Mouse (Mus musculus): ENCODE measurements at regions not wholly inside any gene's neighbourhood (a gene's known extent, or its start where the extent isn't known, plus 50 kb on each side); places are given as distances from the start of the nearest gene placed in this dataset.

DNA sequence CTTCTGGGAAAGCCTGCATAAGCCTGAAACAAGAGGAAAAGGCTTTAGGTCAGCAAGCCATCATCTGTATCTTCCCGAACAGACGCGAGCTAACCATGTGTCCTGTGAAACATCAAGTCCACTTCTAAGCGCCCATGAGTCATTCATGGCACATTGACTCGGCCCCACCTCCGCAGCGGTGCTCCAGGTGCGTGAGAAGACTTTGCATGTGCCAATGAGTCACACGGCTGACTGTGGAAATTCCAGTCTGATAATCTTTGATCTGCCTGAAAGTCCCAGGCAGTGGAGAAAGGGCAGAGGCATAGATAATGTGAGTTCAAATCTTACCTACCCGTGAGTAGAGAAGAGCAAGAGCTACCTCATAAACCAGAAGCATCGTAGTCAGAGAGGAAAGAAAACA is 137.8 kb downstream of the Pfkfb3 start:
- DNase-seq (ENCODE audit: low spot score): no peak

DNA sequence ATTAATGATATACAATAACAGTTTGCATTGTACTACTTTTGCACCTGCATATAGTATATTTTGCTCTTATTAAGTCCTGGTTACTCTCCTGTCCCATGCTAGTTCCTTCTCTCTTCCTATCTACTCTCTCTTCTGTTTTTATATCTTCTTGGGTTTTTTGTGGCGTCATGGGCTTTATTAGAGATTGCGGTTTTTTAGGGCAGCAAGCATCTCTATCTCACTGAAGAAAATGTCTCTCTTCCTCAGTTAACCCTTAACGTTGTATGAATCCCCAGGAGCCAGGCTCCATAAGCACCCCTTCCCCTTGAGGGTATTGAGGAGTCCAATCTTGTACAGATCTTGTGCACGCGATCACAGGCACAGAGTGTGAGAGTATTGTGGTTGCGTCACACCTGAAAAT is 141.4 kb downstream of the Pfkfb3 start:
- DNase-seq (ENCODE audit: low spot score): no peak

DNA sequence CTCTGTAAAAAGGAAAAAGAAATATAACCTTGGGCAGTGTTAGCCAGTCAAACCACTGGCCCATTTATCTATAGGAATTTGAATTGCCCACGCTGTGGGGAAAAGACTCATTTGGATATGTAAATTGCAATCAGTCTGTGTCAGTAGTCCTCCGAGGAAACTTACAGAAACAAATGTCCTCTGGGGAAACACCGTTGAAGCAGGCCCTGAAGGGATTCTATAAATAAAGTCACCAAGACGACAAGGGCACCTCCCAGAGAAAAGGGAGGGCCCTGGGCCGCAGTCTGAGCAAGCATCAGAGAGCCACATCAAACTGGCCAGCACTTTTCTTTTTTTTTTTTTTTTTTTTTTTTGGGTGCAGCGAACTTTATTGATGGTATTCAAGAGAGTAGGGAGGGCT is 145.4 kb downstream of the Pfkfb3 start:
- no peak for DNase-seq (ENCODE audit: low spot score)

DNA sequence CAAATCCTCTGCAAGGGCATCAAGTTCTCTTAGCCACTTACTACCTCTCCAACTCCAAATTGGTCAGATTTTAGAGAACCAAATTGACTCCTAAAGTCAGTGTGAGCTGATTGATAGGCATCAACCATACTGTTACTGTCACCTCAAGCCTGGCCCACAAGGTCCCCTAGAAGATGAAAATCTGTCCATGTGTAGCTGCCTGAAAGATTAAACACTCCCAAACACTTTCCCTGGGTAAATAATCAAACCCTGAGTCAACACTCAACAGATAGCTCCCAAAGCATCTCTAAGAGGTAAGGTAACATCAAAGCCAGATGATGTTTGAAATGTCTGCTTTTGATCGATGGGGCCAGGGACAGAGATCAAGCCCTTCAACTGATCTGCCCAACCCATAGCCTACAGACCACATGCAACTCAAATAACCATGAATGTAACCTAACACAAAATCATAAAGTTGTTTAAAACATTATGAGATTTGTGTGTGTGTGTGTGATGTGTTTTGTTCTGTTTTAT is 147.7 kb downstream of the Pfkfb3 start:
- no peak for DNase-seq (ENCODE audit: low spot score)

DNA sequence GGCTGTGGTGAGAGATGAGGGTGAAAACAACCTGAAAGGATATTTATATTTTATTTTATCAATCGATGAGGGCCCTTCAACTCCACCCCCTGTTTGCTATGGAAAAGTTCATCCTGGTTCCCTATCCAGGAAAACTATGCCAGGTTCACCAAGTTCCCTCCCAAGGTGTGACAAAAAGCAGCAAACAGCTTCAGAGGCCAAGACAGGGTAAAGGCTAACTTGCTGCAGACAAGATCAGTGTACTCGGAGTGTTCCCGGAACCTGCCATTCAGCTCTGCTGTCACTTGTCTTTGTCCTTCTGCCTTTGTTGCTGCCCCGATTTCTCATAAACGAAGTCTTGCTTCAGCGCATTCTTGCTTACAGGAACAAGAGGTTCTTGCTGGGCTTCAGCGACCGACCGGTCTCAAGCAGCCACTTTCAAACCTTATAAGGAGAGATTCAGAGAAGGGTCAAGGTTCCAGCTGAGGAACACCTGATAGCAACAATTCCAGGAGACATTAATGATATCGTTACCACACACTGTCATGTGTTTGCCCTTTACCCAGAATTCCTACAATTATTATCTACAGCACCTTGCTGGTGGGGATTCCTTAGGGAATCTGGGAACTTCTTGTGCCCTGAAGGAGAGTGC is 151.5 kb downstream of the Pfkfb3 start:
- no peak for DNase-seq (ENCODE audit: low spot score)

DNA sequence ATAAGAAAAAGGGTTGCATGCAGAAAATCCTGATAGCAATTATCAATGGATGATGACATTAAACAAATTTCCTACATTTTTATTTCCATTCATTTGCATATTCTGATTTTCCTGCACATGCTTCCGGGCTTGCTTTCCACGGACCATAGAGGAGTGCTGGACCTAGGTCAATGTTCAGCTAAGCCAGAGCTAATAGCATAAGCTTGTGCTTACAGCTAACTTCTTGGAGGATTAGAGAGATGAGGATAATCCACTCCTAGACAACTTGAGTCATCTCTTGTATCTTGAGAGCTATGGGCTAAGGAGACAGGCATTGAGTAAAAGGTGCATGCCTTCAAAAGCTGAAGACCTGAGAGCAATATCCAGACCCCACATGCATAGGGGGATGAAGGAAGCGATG is 154.5 kb downstream of the Pfkfb3 start:
- DNase-seq (ENCODE audit: low spot score): no peak

DNA sequence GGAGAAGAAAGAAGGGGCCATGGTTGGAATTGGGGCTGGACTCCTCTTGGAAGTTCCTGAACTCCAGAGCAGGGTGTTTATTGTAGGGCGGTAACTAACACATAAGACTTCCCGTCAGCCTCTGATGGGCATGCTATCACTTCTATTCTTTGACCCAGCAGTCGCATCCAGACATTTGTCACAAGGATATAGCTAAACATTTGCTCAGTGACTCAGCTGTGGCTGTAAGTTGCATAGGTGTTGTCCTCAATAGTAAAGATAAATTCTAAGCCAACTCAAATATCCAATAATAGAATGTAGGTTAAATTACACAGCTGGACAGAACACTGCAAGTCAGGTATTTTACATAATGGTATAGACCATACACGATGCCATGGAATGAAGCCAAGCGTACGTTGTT is 154.9 kb downstream of the Pfkfb3 start:
- DNase-seq (ENCODE audit: low spot score): no peak

DNA sequence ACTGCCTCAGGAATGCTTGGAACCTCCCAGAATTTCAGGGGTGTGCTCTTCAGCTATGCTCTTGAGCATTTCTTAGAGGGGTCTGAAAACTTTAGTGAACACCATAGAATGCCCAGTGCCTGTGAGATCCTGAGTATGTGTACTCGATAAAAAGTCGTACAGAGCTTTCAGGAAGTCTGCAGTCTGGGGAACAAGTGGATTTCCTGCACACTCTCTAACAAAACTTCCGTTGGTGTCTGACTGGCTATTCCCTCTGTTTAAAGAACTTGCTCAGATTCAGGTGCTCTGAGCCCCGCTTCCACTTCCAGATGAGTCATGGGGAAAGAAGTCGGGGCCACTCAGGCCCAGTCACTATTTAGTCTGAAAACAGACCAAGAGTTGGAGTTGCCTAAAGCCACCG is 155.5 kb downstream of the Pfkfb3 start:
- no peak for DNase-seq (ENCODE audit: low spot score)

DNA sequence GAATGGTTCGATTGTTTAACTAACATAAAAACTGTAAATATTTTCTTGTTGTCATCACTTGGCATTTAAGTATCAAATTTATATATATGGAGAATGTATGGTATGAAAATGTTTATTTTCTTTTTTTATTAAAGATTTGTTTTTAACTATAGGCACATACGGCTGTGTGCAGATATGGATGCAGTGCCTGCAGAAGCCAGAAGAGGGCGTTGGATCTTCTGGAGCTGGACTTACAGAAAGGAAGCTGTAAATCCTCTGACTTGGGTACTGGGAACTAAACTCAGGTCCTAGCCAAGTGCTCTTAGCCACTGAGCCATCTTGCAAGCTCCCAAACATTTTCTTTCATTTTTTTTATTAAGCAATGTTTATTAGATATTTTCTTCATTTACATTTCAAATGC is 157.0 kb downstream of the Pfkfb3 start:
- no peak for DNase-seq (ENCODE audit: low spot score)

DNA sequence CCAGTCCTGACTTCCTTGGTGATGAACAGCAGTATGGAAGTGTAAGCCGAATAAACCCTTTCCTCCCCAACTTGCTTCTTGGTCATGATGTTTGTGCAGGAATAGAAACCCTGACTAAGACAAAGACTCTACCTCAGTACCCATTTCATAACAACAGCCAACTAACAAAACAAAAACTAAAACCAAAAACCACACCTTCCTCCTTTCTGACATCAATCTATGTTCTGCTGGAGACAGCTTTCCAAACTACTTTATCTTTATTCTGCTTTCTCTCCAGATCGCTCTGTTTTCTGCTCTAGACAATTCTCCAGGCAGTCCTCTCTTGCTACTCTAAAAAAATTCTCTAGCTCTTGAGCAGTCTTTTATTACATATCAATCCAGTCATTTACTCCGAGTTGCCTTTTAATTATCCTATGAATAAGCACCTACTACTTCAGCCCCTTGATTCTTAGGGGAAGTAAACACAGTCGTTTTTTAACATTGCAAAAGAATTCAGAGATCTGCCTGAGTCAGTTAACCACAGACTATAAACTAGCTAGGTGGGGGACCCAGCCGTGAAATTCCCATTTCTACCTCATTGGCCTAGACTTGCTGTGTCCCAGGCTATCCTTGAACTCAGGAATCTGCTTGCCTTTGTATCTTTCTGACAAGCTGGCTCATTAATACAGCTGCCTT is 159.1 kb downstream of the Pfkfb3 start:
- no peak for DNase-seq (ENCODE audit: low spot score)

DNA sequence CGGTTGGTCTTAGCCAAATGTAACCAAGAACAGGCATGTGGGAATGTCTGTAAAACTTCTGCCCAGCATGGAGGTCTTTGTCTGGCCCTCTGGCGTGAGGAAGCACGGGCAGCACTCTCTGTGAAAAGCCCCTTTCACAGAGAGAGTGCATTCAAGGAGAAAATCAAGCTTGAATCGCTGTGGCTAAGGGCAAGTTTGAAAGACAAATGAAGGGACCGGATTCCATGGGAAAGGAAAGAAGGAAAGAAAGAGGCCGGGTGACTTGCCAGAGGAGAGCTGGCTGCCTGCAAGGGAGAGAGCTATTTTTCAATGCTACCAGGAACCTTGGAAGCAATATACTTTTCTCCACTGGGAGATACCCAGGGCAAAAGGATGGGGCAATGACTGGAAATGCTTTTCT is 162.2 kb downstream of the Pfkfb3 start:
- no peak for DNase-seq (ENCODE audit: low spot score)

DNA sequence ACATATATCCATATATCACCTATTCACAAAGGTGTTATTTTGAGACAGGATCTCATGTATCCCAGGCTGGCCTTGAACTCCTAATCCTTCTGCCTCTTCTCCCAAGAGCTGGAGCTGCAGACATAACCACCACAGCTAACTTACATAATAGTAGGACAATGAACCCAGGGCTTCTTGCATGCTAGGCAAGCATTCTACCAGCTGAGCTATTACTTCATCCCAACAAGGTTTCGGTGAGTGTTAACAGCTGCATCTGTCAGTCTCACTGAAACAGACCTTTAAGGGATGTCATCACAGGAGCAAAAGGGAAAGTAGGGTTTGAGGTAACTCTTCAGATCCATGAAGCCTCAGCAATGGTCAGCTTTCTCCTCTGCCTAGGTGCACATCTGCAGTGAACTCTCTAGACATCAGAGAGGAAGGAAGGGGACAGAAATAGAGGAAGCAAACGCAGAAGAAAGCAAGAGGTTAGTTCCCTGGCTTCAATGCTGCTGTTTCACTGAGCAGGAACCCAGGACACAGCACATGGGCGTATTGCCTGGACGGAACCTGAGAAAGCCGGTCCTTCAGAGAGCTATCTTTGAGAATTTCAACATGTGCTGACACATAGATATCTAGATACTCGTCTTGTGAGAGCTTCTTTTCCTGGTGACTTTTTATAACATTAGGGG is 163.1 kb downstream of the Pfkfb3 start:
- DNase-seq (ENCODE audit: low spot score): no peak

DNA sequence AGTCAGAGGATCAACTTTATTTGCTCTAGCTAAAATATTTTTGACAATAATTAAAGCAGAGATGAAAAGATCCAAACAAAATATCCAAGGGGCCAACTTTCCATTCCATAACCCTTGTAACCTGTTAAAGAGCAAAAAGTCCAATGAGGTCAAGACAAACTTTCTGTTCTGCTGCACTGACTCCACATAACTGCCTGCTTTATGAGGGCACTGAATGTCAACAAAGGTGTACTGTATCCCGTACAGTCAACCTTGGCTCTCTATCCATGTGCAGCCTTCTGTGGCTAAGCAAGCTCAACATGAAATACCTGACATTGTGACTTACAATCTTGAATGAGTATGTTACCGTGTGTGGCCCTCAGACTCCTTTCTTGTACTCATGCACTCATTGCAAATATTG is 166.3 kb downstream of the Pfkfb3 start:
- DNase-seq (ENCODE audit: low spot score): no peak

DNA sequence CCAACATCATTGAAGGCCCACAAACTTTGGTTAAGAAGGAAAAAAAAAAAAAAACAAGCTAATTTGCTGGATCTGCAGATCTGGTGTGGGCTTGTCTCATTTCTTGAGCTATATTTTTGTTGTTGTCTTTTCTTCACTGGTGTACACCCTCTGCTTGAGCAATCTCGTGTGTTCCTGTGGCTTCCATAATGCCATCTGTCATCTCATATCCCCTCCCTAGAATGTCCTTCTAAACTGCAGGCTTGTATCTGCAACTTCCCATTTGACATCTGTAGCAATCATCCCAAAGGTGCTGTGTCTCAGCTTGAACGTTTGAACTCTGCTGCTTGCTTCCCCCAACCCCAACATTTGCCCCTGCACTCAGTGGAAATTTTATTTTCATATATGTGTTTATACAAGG is 170.1 kb downstream of the Pfkfb3 start:
- no peak for DNase-seq (ENCODE audit: low spot score)

DNA sequence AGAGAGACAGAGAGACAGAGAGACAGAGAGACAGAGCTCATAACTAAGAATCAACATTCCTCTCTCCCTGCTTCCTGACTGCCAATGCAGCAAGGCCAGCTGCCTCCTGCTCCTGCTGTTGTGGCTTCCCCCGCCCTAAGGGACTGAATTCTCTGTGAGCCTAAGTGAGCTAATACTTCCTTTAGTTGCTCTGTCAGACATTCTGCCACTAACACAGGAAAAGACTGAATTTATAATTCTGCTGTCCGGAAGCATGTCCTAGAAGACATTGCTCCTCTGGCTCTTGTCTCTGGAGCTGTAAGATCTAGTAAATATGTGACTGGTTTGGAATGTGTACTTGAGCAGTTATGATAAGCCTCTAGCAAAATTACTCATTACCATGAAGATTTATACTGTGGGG is 176.7 kb downstream of the Pfkfb3 start:
- DNase-seq (ENCODE audit: low spot score): no peak

DNA sequence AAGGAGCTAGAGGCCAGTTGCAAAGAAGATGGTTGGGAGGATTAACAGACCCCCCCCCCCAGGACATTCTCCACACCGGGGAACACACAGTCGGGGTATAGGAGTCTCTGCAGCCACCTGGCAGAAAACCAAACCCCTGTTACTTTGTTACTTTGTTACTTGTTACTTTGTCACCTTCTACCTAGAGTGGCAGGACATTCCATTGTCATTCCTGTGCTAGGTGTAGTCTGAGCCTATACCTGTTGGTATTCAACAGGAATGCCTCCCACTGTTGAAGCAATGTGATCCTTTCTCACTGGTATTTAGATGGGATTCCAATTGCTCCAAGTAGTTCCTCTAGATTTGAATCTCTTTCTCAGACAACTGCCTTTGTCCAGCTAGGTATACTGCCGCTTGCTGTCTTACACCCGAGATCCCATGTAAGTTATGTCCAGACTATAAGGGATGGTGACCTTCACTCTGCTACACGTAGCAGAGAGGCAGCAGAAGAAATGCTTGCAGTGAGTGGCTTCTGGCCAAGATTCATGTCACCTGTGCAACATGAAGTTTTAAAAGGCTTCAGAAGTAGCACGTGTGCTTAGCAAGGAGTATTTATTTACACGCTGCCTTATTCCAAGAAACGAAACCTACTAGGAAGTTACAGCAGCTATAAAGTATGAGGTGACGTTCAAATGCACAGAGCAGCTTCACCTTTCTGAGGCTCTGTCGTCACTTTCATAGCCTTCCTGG is 178.0 kb downstream of the Pfkfb3 start:
- DNase-seq (ENCODE audit: low spot score): no peak

DNA sequence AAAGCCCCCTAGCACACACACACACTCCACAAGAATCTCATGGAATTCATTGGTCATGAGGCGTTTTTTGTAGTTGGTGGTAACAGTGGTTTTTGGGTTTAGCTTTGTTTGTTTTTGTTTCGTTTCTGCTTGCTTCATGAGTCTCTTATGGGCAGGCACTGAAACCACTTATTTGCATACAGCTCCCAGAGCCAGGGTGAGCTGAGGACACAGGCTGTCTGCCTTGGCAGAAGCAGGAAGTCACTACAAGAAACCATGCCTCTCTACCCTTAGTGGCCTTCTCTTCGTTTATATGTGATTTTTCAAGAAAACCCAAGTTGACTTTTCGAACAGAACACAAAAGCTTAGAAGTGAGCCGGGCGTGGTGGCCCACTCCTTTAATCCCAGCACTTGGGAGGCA is 178.8 kb downstream of the Pfkfb3 start:
- DNase-seq (ENCODE audit: low spot score): peak; percentile 49

DNA sequence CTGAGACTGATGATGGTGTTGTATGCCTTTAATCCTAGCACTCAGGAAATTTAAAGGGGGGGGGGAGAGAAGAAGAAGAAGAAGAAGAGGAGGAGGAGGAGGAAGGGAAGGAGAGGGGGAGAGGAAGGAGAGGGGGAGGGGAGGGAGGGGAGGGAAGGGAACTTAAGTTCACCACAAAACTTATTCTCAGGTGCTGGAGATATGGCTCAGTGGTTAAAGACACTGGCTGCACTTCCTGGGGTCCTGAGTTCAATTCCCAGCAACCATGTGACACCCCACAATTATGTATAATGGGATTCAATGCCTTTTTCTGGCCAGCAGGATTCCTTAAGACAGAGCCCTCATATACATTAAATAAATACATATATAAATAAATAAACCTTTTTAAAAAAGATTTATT is 183.6 kb downstream of the Pfkfb3 start:
- DNase-seq (ENCODE audit: low spot score): no peak

DNA sequence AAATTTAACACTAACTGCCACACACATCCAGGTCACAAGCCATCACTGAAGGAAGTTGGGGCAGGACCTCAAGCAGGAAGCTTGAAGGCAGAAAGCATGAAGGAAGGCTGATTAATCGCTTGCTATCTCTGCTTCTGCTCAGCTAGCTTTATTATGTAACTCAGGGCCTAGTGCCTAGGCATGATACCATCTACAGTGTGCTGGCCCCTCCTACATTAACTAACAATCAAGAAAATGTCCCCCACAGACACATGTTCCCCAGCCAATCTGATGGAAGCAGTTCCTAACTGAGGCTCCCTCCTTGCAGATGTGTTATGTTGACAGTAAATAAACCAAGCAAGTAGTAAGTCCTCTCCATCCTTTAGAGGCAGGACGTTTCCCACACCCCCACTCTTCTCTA is 186.6 kb downstream of the Pfkfb3 start:
- no peak for DNase-seq (ENCODE audit: low spot score)

DNA sequence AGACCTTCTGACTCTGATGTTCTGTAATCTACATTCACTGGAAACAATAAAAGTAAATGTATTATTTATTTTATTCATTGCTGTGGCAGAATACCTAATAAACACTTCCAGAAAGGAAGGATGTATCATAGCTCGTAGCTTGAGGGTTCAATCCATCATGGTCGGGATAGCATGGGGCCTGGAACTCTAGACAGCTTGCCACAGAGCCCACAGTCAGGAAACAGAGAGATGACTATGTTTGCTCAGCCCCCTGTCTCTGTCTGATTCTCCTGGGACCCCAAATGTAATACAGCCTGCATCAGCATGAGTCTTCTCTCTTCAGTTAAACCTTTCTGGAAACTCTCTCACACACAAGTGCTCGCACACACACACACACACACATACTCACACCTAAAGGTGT is 188.1 kb downstream of the Pfkfb3 start:
- no peak for DNase-seq (ENCODE audit: low spot score)

DNA sequence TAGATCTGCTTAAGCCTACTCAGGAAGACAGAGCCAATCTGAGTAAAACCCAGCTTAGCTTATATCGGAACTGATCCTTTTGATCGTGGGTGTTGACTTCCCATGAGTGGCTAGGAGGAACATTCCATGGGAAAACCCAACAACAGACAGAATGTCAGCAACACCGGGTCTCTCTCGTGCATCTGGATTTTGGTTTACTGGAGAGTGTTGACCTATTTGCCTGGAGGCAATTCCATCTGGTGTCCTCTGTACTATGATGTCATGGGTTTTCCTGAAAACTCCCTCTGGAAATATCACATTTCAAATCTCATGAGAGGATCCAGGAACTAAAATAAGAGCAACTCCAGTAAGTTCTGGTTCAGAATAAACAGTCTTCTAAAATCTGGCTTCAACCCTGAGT is 188.5 kb downstream of the Pfkfb3 start:
- no peak for DNase-seq (ENCODE audit: low spot score)

DNA sequence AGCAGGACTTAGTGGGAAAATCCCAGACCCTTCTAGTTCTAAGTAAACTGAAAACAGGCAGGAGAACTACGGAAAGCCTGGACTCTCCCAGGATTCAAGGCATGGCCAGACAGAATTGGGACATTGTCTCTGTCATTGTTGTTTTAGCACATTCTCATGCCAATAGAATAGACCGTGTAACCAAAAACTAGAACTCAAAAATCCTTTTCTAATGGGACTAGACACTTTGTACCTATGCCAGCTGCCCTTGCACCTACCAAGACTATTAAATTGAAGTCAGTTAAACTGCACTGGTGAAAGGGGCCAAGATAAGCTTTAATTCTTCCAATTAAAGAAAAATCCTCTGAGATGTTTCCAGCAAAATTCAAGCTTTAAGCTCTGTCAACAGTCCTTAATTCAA is 189.8 kb downstream of the Pfkfb3 start:
- no peak for DNase-seq (ENCODE audit: low spot score)

DNA sequence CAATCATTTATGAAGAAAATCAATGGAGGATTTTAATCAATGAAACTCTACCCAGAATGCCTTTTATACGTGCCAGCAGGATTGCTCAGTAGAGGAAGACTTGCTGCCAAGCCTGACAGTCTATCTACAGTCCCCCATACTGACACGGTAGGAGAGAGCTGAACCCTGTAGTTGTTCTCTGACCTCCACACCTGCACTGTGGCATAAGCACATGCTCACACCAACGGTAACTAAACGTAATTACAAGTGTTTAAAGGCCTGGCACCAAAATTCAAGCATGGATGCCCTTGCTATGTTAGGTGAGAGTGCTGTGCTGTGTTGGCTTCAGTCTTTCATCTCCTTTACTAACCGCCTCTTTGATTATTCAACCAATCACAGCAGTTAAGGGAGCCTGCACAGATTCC is 190.8 kb downstream of the Pfkfb3 start:
- DNase-seq (ENCODE audit: low spot score): no peak

Data from spleen, adult 12 weeks (tissue).